Mouse (Mus musculus) induced T-regulatory cell, adult 2 months (primary cell): ENCODE measurements around the gene Tmem114.

Experiments
- DNase-seq: peaks from one replicate; pipeline ENCODE4 v3.0.0-alpha.2; 2012; ENCODE audit warnings: low read depth

Tmem114 gene

GRCm38 (mm10) chr16:8409197-8409596 lies 15.7 kb downstream of the Tmem114 start:
- peak; percentile 48 for DNase-seq

DNA sequence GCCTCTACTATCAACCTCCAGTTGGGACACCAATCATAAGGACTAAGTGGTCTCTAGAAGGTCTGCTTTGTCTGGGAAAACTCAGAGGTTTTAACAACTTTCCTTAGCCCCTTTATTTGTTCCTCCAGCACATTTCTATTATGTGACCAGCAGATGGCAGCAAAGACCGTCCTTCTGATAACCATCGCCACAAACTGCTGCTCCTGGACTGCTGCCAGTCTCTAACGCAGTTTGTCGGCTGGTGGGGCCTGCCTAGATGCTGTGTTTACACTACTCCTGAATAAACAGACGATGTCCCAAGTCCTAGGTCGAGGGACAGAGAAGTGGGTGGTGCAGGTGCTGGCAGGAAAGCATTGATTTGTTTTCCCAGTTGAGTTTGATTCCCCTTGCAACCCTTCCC lies 18.2 kb downstream of the Tmem114 start:
- peak; percentile 85 for DNase-seq

DNA sequence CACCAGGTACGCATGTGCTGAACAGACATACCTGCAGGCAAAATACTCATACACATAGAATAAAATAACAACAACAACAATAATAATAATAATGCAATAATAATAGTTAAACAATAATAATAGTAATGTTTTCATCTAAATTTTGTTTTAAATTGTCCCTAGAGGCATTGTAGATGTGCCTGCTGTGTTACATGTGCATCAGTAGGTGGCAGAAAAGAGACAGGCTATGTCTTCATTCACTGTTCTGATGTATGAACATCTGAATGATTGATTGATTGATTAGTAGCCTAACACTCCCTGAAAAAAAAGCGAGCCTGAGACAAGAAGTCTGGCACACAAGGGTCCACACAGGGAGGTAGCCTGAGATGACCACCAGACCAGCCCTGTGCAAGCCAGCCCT lies 22.3 kb downstream of the Tmem114 start:
- DNase-seq, result no peak

- no peak for DNase-seq
Measured at GRCm38 (mm10) chr16:8401171-8401955, 23.6 kb downstream of the Tmem114 start.

DNA sequence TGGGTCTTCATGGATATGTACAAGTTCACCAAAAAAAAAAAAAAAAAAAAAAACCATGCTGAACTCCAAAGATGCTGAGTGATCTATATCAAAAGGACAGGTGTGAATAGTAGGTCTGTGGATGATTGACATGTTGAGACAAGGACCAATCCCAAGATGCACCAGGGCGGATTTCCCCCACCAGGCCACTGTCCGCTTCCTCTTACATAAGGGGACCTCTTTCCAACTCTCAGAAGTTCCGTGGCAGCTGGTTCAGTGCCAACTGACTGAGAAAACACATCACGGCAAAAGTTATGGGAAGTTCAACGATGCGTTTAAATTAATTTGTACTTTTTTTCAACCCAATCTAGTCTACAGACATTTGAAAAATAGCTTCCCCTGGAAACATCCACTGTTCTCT lies 25.1 kb downstream of the Tmem114 start:
- DNase-seq, result no peak

GRCm38 (mm10) chr16:8394946-8395345 lies 30.0 kb downstream of the Tmem114 start:
- no peak for DNase-seq

- DNase-seq, result no peak
Measured at GRCm38 (mm10) chr16:8388491-8388890, 36.4 kb downstream of the Tmem114 start.

DNA sequence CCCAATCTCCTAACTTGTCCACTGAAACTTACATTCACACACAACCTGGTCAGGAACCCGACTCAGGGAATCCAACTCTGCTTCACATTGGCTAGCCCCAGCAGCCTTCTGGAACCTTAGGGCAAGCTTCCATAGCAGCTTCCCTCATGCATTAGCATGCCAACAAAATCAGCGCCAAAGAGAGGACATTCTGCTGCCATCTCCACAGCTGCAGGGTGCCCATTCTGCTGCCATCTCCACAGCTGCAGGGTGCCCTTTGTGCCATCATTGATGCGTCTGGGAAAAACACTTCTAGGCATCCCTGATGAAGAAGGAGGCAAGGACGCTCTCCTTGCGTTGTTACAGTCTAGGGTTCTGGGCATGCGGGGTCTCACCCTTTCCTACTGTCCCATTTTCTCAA lies 38.5 kb downstream of the Tmem114 start:
- DNase-seq, result no peak

DNA sequence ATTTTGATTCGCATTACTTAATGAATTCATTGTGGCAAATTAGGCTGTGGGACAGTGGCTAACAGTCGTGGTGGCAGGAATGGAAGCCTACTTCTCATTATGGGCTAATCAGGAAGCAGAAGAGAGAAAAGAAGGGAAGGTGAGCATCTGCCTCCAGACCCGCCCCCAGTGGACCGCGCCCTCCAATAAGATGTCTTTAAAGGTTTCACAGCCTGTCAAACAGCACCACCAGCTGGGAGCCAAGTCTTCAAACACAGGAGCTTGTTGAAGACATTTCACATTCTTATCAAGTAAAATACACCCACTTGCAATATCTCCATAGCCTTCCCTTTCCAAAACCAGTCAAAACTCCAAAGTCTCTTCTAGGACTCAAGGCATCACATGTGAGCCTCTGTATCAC lies 39.3 kb downstream of the Tmem114 start:
- DNase-seq, result no peak

GRCm38 (mm10) chr16:8384772-8385171 lies 40.2 kb downstream of the Tmem114 start:
- no peak for DNase-seq

- DNase-seq, result no peak
Measured at GRCm38 (mm10) chr16:8383396-8383795, 41.5 kb downstream of the Tmem114 start.

DNA sequence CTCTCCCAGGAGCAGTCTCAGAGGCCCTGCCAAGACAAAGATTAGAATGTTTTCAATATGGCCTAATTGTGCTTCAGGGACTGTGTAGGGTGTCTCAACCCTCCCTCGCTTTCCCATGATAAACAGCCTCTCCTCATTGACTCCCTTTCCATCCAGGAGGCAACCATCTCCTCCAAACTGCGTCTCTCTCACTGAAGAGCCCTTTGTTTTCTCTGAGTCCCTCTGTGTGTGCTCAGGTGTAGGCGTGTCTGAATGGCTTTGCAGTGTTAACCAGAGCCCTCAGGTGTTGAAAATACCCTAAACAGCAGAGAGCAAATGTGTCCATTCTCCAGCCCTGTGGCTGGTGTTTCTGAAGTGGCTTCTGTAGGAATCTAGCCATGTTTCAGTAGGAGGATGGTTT lies 61.9 kb downstream of the Tmem114 start:
- no peak for DNase-seq
